Mouse (Mus musculus): ENCODE data around the gene Nfic.

DNA sequence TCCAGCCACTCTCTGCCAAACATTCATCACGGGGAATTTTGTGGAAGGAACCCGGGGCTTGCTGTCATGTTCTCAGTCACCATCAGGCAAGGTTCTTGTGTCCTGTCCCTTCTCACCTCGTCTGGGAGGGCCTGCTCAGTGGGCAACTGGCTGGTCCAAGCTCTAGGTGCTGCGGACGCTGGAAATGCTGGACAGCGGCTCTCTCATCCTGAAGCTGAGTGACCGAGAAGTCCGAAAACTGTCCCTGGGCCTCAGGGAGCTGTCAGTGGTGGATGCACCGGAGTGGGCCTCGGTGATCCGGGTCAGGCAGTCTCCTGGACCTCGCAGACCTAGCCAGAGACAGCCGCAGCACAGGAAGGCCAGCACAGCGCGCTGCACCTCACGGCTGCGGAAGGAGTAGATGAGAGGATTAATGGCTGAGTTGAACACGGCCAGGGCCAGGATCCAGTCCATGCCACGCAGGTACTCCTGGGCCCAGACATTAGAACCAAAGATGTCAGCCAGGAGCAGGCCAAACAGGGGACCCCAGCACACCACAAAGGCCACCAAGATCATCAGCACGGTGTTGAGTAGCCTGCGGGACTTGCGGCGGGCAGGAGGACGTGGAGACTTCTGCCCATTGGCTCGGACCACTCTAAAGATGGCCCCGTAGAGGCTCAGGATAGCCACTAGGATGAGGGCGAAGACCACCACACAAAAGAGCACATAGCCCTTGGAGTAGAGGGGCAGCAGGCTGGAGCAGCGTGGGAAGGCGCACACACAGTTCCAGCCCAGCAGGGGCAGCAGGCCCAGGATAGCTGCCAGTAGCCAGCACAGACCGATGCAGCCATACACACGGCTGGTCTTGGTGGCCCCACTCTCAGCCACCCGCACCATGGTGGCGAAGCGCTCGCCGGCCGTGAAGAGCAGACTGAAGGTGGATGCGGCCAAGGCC is 43.1 kb upstream of the Nfic start:
- 0 out of 6 replicates have a peak, but pooled peaks of 1 of the 3 experiments have one; percentile 11 for TF ChIP-seq CTCF (IDR thresholded peaks at IDR 0.05 in 2 of 3, conservative IDR thresholded peaks at IDR 0.05 in 1 of 3; ENCODE audit: control insufficient read depth in 1 of 3, insufficient read depth in 1 of 3, low read depth in 2 of 3, low read length in 3 of 3, poor library complexity in 1 of 3, severe bottlenecking in 1 of 3)
- no peak for TF ChIP-seq ETS1 (IDR thresholded peaks at IDR 0.05; ENCODE audit: low read depth, low read length)
- no peak for TF ChIP-seq POLR2A (IDR thresholded peaks at IDR 0.05; ENCODE audit: control insufficient read depth in 1 of 2, insufficient read depth in 1 of 2, low read depth in 1 of 2, low read length in 2 of 2, poor library complexity in 1 of 2)
- no peak for TF ChIP-seq CHD1 (IDR thresholded peaks at IDR 0.05; ENCODE audit: low read depth, low read length)
- TF ChIP-seq USF1 (IDR thresholded peaks at IDR 0.05; ENCODE audit: low read depth, low read length): no peak
- no peak for TF ChIP-seq RAD21 (IDR thresholded peaks at IDR 0.05; ENCODE audit: low read depth, low read length)
- TF ChIP-seq ZNF384 (IDR thresholded peaks at IDR 0.05; ENCODE audit: low read depth, low read length): no peak
- no peak for TF ChIP-seq POLR2AphosphoS2 (IDR thresholded peaks at IDR 0.05; ENCODE audit: low read length)
- no peak for TF ChIP-seq ZKSCAN1 (IDR thresholded peaks at IDR 0.05; ENCODE audit: low read depth, low read length)
- no peak for TF ChIP-seq EP300 (IDR thresholded peaks at IDR 0.05; ENCODE audit: low read depth in 1 of 2, low read length in 2 of 2)
- no peak for TF ChIP-seq GABPA (IDR thresholded peaks at IDR 0.05; ENCODE audit: low read depth, low read length)
- TF ChIP-seq MYC (IDR thresholded peaks at IDR 0.05; ENCODE audit: low read depth, low read length): no peak
- TF ChIP-seq GATA1 (IDR thresholded peaks at IDR 0.05; ENCODE audit: low read depth, low read length): no peak

Measured in MEL (cell line).